Mouse (Mus musculus) heart, adult 2 months (tissue): Measurements from ENCODE around the gene Wnt1.

Source experiments
- CTCF ChIP-seq: fragments of 200-600 bp; IDR thresholded peaks from 2 replicates; pipeline ENCODE4 v1.8.1; 2022; ENCODE audit warnings: antibody characterized with exemption, mild to moderate bottlenecking, moderate library complexity
- POLR2A ChIP-seq: fragments of 200-500 bp; IDR thresholded peaks from 2 replicates; pipeline ENCODE4 v1.6.1; 2011; ENCODE audit warnings: mild to moderate bottlenecking, low read depth, low read length, control low read depth; ENCODE audit not compliant: insufficient read depth

DNA sequence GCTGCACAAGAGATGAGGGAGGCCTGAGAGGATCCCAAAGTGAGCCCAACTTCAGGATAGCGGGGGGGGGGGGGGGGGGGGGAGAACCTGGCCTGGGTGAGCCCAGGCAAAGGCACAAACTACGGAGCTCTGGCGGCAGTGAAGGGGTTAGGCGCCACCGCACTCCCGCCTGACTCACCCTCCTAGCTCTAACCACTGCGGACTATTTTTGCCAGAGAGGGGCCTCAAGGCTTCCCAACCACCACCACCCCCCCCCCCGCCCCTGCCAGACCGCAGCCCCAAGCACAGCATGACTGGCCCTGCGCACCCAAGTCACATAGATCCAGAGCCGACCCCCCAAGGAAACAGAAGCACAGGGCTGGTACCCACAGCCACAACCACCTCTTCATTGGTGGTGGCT lies 10.9 kb upstream of the Wnt1 start:
- TF ChIP-seq CTCF (no peak), POLR2A (no peak)
